Mouse (Mus musculus) myocyte (in vitro differentiated cells): Measurements from ENCODE around the gene Fam193a. TPM values are rescaled to one million over a fixed set of nuclear protein-coding genes. Genes with fewer than 3 reads are reported as not detected.

Experiments used
- H3K27me3 ChIP-seq: one replicate; pipeline ENCODE4 v1.6.1; 2011; ENCODE audit not compliant: control insufficient read depth, insufficient read depth, insufficient read length
- H3K36me3 ChIP-seq: one replicate; pipeline ENCODE4 v1.6.1; 2011; ENCODE audit not compliant: control insufficient read depth, insufficient read depth
- H3K4me2 ChIP-seq: one replicate; pipeline ENCODE4 v1.6.1; 2011; ENCODE audit warnings: low read depth, control low read depth
- H3K4me3 ChIP-seq: one replicate; pipeline ENCODE4 v1.5.1; 2011; ENCODE audit warnings: mild to moderate bottlenecking, control low read depth, moderate library complexity
- H3K79me2 ChIP-seq: one replicate; pipeline ENCODE4 v1.6.1; 2011; ENCODE audit not compliant: control insufficient read depth, insufficient read depth
- H3ac ChIP-seq: one replicate; pipeline ENCODE4 v1.6.1; 2011; ENCODE audit not compliant: control insufficient read depth, insufficient read length
- CEBPB ChIP-seq: IDR thresholded peaks from 2 replicates; pipeline ENCODE4 v1.6.1; 2011; ENCODE audit warnings: mild to moderate bottlenecking, moderate library complexity; ENCODE audit not compliant: poor library complexity, insufficient read depth, severe bottlenecking
- E2F4 ChIP-seq: IDR thresholded peaks from one replicate; pipeline ENCODE4 v1.6.1; 2011; ENCODE audit warnings: mild to moderate bottlenecking, control low read depth, moderate library complexity; ENCODE audit not compliant: insufficient read depth
- MAX ChIP-seq: IDR thresholded peaks from one replicate; pipeline ENCODE4 v1.6.1; 2011; ENCODE audit warnings: low read depth, mild to moderate bottlenecking, control low read depth
- MYOD1 ChIP-seq, 3 experiments: IDR thresholded peaks; one replicate each; pipeline ENCODE4 v1.6.1; 2011; ENCODE audit warnings: control low read depth in 2 of 3, low read depth in 2 of 3, mild to moderate bottlenecking in 2 of 3, moderate library complexity in 1 of 3; ENCODE audit not compliant: insufficient read length in 2 of 3, control insufficient read depth in 1 of 3
- MYOG ChIP-seq, 3 experiments: IDR thresholded peaks; one replicate each; pipeline ENCODE4 v1.6.1; 2011; ENCODE audit warnings: control low read depth in 2 of 3, low read depth in 2 of 3, mild to moderate bottlenecking in 2 of 3; ENCODE audit not compliant: insufficient read length in 2 of 3, control insufficient read depth in 1 of 3, insufficient read depth in 1 of 3
- POLR2A ChIP-seq: IDR thresholded peaks from one replicate; pipeline ENCODE4 v1.6.1; 2011; ENCODE audit warnings: low read depth, mild to moderate bottlenecking, control low read depth, moderate library complexity; ENCODE audit not compliant: insufficient read length
- POLR2AphosphoS2 ChIP-seq: IDR thresholded peaks from one replicate; pipeline ENCODE4 v1.6.1; 2011; ENCODE audit warnings: low read depth, control low read depth; ENCODE audit not compliant: insufficient read length
- REST ChIP-seq: IDR thresholded peaks from one replicate; pipeline ENCODE4 v1.6.1; 2011; ENCODE audit warnings: mild to moderate bottlenecking, control low read depth, moderate library complexity; ENCODE audit not compliant: insufficient read depth, insufficient read length
- SRF ChIP-seq: IDR thresholded peaks from one replicate; pipeline ENCODE4 v1.6.1; 2011; ENCODE audit warnings: low read depth; ENCODE audit not compliant: control insufficient read depth, insufficient read length
- TCF12 ChIP-seq: IDR thresholded peaks from one replicate; pipeline ENCODE4 v1.6.1; 2011; ENCODE audit warnings: mild to moderate bottlenecking, control low read depth; ENCODE audit not compliant: poor library complexity, insufficient read depth, severe bottlenecking
- TCF3 ChIP-seq: IDR thresholded peaks from one replicate; pipeline ENCODE4 v1.6.1; 2011; ENCODE audit warnings: low read depth, control low read depth; ENCODE audit not compliant: insufficient read length
- USF1 ChIP-seq: IDR thresholded peaks from one replicate; pipeline ENCODE4 v1.6.1; 2011; ENCODE audit warnings: low read depth, mild to moderate bottlenecking, control low read depth, moderate library complexity
- polyA plus RNA-seq: library from polyadenylated mRNA; unstranded; fragments of >200 nt; fragmentation: generic; extraction: Trizol; gene quantifications from one replicate; pipeline ENCODE4 v1.2.1, GENCODE M21; 2012; ENCODE audit warnings: missing spikeins

The Fam193a gene
- polyA plus RNA-seq, 1 experiment, result 12.7 TPM

DNA sequence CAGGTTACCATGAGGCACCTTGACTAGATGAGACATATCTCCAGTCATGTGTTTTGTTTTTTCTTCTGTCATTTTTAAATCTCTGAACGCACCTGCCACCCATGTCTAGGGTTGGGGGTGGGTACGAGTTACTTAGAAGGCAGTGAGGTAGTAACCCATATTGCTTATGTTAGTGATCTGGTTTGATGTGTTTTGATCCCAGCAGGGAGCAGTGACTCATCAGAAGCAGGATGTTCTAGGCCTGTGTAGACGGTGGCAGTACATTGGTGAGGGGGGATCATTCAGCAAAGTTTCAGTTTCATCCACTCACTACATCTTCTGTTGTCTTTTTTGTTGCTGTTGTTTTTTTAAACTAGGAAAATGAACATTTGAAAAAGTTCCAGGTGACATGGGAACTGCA lies 61.0 kb downstream of the Fam193a start:
- no peak overlapping the region for H3K4me3 ChIP-seq
- H3K79me2 ChIP-seq, result no peaks in the 10 kb centered on the region
- peaks cover 70% of the 10 kb centered on the region for H3K36me3 ChIP-seq
- TF ChIP-seq E2F4 (no peak), MAX (no peak), MYOD1 (IDR thresholded peaks at IDR 0.05; ENCODE audit: control insufficient read depth in 1 of 3, insufficient read length in 2 of 3, low read depth in 2 of 3) (no peak), TCF3 (no peak), USF1 (no peak), REST (no peak), POLR2AphosphoS2 (no peak), SRF (no peak), MYOG (IDR thresholded peaks at IDR 0.05; ENCODE audit: control insufficient read depth in 1 of 3, insufficient read depth in 1 of 3, insufficient read length in 2 of 3, low read depth in 2 of 3) (no peak), POLR2A (no peak), CEBPB (no peak), TCF12 (no peak)
- H3ac ChIP-seq, result no peak overlapping the region
- H3K27me3 ChIP-seq, result no peaks in the 10 kb centered on the region
- H3K4me2 ChIP-seq, result no peak overlapping the region

DNA sequence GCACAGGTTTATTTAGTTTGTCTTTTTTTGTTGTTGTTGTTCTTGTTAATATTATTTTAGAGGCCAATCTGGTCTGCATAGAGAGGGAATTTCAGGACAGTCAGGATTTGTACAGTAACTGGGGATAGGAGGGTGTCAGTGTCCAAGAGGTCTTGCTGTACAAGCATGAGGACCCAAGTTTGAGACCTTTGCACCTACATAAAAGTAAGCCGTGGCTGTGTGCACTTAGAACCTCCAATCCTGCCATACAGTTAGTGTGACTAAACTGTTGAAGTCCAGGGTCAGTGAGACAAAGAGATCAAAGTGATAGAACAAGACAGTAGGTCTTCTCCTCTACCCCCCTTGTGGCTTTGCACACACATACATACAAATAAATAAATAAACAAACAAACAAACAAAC lies 64.1 kb downstream of the Fam193a start:
- H3K36me3 ChIP-seq, result peaks cover 76% of the 10 kb centered on the region
- H3K79me2 ChIP-seq, result no peaks in the 10 kb centered on the region
- H3ac ChIP-seq, result no peak overlapping the region
- H3K4me2 ChIP-seq, result no peak overlapping the region
- no peaks in the 10 kb centered on the region for H3K27me3 ChIP-seq
- no peak overlapping the region for H3K4me3 ChIP-seq
- no peak for TF ChIP-seq E2F4
- no peak for TF ChIP-seq POLR2A
- no peak for TF ChIP-seq TCF3
- TF ChIP-seq MAX, result no peak
- TF ChIP-seq POLR2AphosphoS2, result no peak
- TF ChIP-seq CEBPB, result no peak
- TF ChIP-seq MYOG (IDR thresholded peaks at IDR 0.05; ENCODE audit: control insufficient read depth in 1 of 3, insufficient read depth in 1 of 3, insufficient read length in 2 of 3, low read depth in 2 of 3), result no peak
- no peak for TF ChIP-seq SRF
- no peak for TF ChIP-seq REST
- no peak for TF ChIP-seq TCF12
- no peak for TF ChIP-seq USF1
- TF ChIP-seq MYOD1 (IDR thresholded peaks at IDR 0.05; ENCODE audit: control insufficient read depth in 1 of 3, insufficient read length in 2 of 3, low read depth in 2 of 3), result no peak

DNA sequence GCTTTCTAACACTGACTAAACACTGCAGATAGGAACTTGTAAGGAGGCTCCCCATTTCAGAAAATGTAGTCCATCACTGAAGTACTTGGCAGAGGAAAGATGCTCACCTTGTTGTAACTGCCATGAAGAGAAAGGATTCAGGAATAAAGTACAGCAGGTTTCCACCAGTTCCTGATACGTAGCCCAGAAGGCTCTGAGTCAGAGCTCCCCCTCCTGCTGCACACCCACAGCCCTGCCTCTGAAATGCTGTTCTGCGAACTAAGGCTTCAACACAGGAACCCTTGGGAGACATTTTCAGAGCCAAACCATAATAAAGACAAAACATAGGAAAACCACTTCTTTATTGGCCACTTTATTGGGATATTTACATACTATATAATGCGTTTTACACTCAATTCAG lies 64.5 kb downstream of the Fam193a start:
- TF ChIP-seq USF1 (no peak), REST (no peak), TCF3 (no peak), MAX (no peak), MYOG (IDR thresholded peaks at IDR 0.05; ENCODE audit: control insufficient read depth in 1 of 3, insufficient read depth in 1 of 3, insufficient read length in 2 of 3, low read depth in 2 of 3) (no peak), CEBPB (no peak), TCF12 (no peak), SRF (no peak), MYOD1 (IDR thresholded peaks at IDR 0.05; ENCODE audit: control insufficient read depth in 1 of 3, insufficient read length in 2 of 3, low read depth in 2 of 3) (no peak), POLR2AphosphoS2 (no peak)
- Histone ChIP-seq H3K27me3 (no peaks in the 10 kb centered on the region), H3K4me3 (no peak overlapping the region), H3K79me2 (no peaks in the 10 kb centered on the region), H3K36me3 (peaks cover 76% of the 10 kb centered on the region), H3K4me2 (no peak overlapping the region), H3ac (no peak overlapping the region)

DNA sequence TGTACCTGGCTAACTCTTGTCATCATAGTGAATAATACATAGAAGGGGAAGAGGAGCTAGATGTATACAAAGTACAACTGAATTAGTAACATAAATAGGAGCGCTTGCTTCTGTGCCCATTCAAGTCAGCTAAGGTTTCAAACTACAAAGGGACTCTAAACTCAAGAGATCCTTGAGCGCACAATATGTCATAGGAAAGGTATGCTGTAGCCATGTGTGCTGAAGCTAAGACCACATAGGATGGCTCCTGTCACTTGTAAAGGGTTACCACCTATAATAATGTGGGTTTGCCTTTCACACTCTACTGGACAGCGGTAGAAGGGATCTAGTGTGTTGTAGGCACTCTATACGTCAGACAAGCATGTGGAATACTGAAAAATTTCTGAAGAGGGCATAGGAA lies 68.3 kb downstream of the Fam193a start:
- Histone ChIP-seq H3K79me2 (no peaks in the 10 kb centered on the region), H3K4me3 (no peak overlapping the region)

DNA sequence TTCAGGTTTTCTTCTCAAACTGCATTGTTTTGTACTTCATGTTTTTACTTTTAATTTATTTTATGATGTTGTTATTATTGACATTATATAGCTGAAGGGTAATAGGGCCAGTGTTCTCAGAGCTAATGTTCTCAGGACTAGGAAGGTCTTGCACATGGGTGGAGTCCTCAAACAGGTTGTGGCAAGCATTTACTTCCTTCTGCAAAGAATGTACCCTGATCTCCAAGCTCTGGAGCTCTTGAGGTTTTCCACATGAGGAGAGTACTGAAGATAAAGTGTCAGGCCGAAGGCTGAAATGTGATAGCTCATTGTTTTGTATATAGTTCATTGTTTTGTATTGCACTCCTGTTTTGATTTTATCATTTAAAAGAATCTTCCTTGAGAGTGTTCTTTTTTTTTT lies 68.9 kb downstream of the Fam193a start:
- H3K27me3 ChIP-seq, result no peaks in the 10 kb centered on the region
- no peak overlapping the region for H3K4me2 ChIP-seq
- TF ChIP-seq MAX (no peak), MYOD1 (IDR thresholded peaks at IDR 0.05; ENCODE audit: control insufficient read depth in 1 of 3, insufficient read length in 2 of 3, low read depth in 2 of 3) (no peak), USF1 (no peak), MYOG (IDR thresholded peaks at IDR 0.05; ENCODE audit: control insufficient read depth in 1 of 3, insufficient read depth in 1 of 3, insufficient read length in 2 of 3, low read depth in 2 of 3) (no peak), POLR2AphosphoS2 (no peak), CEBPB (no peak), REST (no peak), E2F4 (no peak), TCF12 (no peak), TCF3 (no peak), SRF (no peak), POLR2A (no peak)
- H3K36me3 ChIP-seq, result peaks cover 69% of the 10 kb centered on the region
- no peak overlapping the region for H3K4me3 ChIP-seq
- H3ac ChIP-seq, result no peak overlapping the region
- H3K79me2 ChIP-seq, result no peaks in the 10 kb centered on the region

More for the DNA sequence above, 68.3 kb downstream of the Fam193a start:
- Histone ChIP-seq H3K27me3 (no peaks in the 10 kb centered on the region), H3K36me3 (peaks cover 69% of the 10 kb centered on the region), H3ac (no peak overlapping the region), H3K4me2 (no peak overlapping the region)
- TF ChIP-seq POLR2A, result no peak
- no peak for TF ChIP-seq TCF3
- no peak for TF ChIP-seq E2F4
- no peak for TF ChIP-seq MAX
- no peak for TF ChIP-seq MYOG (IDR thresholded peaks at IDR 0.05; ENCODE audit: control insufficient read depth in 1 of 3, insufficient read depth in 1 of 3, insufficient read length in 2 of 3, low read depth in 2 of 3)
- TF ChIP-seq MYOD1 (IDR thresholded peaks at IDR 0.05; ENCODE audit: control insufficient read depth in 1 of 3, insufficient read length in 2 of 3, low read depth in 2 of 3), result no peak
